Mouse (Mus musculus) stomach, adult 2 months (tissue): ENCODE measurements around the gene Gm13276. TPM values are rescaled to one million over a fixed set of nuclear protein-coding genes. Genes with fewer than 3 reads are reported as not detected.

Experiments used
- polyA plus RNA-seq: library from polyadenylated mRNA; depleted of rRNA; stranded (reverse); fragments of >200 nt; gene quantifications from 2 replicates; pipeline ENCODE4 v1.2.3, GENCODE M21; 2012; rRNA removed

Gene Gm13276
- polyA plus RNA-seq, result not detected in 2 replicates

DNA sequence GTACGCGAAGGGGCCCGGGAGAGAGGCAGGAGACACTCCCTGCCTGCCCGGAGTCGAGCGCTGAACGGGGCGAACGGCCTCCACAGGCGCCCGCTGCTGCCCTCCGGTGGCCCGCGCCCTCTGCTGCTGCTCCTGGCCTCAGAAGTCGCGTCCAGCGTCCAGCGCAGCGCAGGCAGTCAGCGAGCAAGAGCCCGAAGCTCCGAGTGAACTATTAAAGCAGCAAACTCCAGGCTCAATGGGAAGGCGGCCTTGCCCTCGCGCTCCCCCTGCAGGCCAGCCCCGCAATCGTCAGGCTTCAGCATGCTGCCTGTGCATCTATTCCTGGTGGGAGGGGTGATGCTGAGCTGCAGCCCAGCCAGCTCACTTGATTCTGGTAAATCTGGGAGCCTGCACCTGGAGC is at the start of gene Gm13276:
Gene Gm13276 (plus strand): TSS at position 301 of the 400 bp plus-strand sequence.

DNA sequence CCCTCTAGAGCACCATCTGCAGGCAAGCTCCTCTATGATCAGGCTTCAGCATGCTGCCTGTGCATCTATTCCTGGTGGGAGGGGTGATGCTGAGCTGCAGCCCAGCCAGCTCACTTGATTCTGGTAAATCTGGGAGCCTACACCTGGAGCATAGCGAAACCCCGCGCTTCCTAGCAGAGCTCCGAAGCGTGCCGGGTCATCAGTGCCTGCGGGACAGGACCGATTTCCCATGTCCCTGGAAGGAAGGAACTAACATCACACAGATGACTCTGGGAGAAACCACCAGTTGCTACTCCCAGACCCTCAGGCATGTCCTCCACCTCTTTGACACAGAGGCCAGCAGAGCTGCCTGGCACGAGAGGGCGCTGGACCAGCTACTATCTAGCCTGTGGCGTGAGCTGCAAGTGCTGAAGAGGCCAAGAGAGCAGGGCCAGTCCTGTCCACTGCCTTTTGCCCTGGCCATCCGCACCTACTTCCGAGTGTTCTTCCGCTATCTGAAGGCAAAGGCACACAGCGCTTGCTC is 30.6 kb upstream of the Gm13276 start, which contains the start of gene Gm13271:
Gene Gm13271 (plus strand): TSS at position 51 of the 523 bp plus-strand sequence.

DNA sequence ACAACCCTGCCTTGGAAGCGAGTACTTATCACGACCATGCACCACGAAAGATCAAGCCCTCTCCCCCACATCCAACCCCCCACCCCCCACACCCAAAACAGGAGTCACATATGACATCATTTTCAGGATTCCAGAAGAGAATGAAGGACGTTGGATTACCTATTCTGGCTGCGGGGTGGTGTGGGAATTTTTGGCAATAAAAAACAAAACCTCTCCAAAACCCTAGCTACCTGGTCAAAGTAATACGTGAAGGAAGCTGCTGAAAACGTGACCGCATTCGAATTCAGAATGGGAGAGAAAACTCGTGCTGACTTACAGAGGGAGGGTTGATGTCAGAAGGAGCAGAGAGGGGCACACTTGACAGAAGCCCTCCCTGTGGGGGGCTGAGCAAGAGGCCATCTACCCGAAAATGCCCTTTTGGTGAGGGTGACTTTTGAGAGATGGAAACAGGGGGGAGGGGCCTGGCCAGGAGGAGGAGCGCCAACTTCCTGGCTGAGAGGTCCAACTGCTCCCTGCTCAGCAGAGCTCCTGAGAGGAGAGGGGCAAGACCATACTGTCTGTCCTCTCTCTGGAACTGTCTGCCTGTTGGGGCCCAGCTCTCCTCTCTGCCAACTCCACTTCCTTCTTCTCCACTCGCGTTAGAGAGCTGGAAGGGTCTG is 25.8 kb upstream of the Gm13276 start, which contains the start of gene Gm13283:
Gene Gm13283 (plus strand): TSS at position 510 of the 659 bp plus-strand sequence.

DNA sequence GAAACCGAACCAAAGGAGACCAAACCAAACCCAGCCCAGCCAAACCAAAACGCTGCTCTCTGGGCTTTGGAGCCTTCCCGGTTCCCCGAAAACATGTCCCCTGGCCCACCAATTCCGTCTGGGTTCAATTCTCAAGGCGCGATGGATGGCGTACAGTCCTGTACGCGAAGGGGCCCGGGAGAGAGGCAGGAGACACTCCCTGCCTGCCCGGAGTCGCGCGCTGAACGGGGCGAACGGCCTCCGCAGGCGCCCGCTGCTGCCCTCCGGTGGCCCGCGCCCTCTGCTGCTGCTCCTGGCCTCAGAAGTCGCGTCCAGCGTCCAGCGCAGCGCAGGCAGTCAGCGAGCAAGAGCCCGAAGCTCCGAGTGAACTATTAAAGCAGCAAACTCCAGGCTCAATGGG is 12.0 kb upstream of the Gm13276 start, which contains the start of gene Gm13290:
Gene Gm13290 (plus strand): TSS at position 301 of the 400 bp plus-strand sequence.

DNA sequence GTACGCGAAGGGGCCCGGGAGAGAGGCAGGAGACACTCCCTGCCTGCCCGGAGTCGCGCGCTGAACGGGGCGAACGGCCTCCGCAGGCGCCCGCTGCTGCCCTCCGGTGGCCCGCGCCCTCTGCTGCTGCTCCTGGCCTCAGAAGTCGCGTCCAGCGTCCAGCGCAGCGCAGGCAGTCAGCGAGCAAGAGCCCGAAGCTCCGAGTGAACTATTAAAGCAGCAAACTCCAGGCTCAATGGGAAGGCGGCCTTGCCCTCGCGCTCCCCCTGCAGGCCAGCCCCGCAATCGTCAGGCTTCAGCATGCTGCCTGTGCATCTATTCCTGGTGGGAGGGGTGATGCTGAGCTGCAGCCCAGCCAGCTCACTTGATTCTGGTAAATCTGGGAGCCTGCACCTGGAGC is 8.9 kb upstream of the Gm13276 start, which contains the start of gene Gm13289:
Gene Gm13289 (plus strand): TSS at position 301 of the 400 bp plus-strand sequence.

DNA sequence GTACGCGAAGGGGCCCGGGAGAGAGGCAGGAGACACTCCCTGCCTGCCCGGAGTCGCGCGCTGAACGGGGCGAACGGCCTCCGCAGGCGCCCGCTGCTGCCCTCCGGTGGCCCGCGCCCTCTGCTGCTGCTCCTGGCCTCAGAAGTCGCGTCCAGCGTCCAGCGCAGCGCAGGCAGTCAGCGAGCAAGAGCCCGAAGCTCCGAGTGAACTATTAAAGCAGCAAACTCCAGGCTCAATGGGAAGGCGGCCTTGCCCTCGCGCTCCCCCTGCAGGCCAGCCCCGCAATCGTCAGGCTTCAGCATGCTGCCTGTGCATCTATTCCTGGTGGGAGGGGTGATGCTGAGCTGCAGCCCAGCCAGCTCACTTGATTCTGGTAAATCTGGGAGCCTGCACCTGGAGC is 6.0 kb upstream of the Gm13276 start, which contains the start of gene Gm13272:
Gene Gm13272 (plus strand): TSS at position 301 of the 400 bp plus-strand sequence.

DNA sequence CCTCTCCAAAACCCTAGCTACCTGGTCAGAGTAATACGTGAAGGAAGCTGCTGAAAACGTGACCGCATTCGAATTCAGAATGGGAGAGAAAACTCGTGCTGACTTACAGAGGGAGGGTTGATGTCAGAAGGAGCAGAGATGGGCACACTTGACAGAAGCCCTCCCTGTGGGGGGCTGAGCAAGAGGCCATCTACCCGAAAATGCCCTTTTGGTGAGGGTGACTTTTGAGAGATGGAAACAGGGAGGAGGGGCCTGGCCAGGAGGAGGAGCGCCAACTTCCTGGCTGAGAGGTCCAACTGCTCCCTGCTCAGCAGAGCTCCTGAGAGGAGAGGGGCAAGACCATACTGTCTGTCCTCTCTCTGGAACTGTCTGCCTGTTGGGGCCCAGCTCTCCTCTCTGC is 3.7 kb upstream of the Gm13276 start, which contains the start of gene Ifnz:
Gene Ifnz (plus strand): TSS at position 301 of the 400 bp plus-strand sequence.

DNA sequence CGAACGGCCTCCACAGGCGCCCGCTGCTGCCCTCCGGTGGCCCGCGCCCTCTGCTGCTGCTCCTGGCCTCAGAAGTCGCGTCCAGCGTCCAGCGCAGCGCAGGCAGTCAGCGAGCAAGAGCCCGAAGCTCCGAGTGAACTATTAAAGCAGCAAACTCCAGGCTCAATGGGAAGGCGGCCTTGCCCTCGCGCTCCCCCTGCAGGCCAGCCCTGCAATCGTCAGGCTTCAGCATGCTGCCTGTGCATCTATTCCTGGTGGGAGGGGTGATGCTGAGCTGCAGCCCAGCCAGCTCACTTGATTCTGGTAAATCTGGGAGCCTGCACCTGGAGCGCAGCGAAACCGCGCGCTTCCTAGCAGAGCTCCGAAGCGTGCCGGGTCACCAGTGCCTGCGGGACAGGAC is 2.9 kb downstream of the Gm13276 start, which contains the start of gene Gm13277:
Gene Gm13277 (plus strand): TSS at position 231 of the 400 bp plus-strand sequence.

DNA sequence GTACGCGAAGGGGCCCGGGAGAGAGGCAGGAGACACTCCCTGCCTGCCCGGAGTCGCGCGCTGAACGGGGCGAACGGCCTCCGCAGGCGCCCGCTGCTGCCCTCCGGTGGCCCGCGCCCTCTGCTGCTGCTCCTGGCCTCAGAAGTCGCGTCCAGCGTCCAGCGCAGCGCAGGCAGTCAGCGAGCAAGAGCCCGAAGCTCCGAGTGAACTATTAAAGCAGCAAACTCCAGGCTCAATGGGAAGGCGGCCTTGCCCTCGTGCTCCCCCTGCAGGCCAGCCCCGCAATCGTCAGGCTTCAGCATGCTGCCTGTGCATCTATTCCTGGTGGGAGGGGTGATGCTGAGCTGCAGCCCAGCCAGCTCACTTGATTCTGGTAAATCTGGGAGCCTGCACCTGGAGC is 5.7 kb downstream of the Gm13276 start, which contains the start of gene Gm13278:
Gene Gm13278 (plus strand): TSS at position 301 of the 400 bp plus-strand sequence.

DNA sequence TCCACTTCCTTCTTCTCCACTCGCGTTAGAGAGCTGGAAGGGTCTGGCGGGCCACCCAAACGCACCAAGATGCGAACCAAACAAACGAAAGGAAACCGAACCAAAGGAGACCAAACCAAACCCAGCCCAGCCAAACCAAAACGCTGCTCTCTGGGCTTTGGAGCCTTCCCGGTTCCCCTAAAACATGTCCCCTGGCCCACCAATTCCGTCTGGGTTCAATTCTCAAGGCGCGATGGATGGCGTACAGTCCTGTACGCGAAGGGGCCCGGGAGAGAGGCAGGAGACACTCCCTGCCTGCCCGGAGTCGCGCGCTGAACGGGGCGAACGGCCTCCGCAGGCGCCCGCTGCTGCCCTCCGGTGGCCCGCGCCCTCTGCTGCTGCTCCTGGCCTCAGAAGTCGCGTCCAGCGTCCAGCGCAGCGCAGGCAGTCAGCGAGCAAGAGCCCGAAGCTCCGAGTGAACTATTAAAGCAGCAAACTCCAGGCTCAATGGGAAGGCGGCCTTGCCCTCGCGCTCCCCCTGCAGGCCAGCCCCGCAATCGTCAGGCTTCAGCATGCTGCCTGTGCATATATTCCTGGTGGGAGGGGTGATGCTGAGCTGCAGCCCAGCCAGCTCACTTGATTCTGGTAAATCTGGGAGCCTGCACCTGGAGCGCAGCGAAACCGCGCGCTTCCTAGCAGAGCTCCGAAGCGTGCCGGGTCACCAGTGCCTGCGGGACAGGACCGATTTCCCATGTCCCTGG is 8.6 kb downstream of the Gm13276 start, which contains the start of gene Gm13275:
Gene Gm13275 (plus strand): TSS at position 552 of the 740 bp plus-strand sequence.

DNA sequence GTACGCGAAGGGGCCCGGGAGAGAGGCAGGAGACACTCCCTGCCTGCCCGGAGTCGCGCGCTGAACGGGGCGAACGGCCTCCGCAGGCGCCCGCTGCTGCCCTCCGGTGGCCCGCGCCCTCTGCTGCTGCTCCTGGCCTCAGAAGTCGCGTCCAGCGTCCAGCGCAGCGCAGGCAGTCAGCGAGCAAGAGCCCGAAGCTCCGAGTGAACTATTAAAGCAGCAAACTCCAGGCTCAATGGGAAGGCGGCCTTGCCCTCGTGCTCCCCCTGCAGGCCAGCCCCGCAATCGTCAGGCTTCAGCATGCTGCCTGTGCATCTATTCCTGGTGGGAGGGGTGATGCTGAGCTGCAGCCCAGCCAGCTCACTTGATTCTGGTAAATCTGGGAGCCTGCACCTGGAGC is 11.6 kb downstream of the Gm13276 start, which contains the start of gene Gm13279:
Gene Gm13279 (plus strand): TSS at position 301 of the 400 bp plus-strand sequence.

DNA sequence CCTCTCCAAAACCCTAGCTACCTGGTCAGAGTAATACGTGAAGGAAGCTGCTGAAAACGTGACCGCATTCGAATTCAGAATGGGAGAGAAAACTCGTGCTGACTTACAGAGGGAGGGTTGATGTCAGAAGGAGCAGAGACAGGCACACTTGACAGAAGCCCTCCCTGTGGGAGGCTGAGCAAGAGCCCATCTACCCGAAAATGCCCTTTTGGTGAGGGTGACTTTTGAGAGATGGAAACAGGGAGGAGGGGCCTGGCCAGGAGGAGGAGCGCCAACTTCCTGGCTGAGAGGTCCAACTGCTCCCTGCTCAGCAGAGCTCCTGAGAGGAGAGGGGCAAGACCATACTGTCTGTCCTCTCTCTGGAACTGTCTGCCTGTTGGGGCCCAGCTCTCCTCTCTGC is 13.9 kb downstream of the Gm13276 start, which contains the start of gene Gm13285:
Gene Gm13285 (plus strand): TSS at position 301 of the 400 bp plus-strand sequence.

DNA sequence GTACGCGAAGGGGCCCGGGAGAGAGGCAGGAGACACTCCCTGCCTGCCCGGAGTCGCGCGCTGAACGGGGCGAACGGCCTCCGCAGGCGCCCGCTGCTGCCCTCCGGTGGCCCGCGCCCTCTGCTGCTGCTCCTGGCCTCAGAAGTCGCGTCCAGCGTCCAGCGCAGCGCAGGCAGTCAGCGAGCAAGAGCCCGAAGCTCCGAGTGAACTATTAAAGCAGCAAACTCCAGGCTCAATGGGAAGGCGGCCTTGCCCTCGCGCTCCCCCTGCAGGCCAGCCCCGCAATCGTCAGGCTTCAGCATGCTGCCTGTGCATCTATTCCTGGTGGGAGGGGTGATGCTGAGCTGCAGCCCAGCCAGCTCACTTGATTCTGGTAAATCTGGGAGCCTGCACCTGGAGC is 17.4 kb downstream of the Gm13276 start, which contains the start of gene Gm13287:
Gene Gm13287 (plus strand): TSS at position 301 of the 400 bp plus-strand sequence.

DNA sequence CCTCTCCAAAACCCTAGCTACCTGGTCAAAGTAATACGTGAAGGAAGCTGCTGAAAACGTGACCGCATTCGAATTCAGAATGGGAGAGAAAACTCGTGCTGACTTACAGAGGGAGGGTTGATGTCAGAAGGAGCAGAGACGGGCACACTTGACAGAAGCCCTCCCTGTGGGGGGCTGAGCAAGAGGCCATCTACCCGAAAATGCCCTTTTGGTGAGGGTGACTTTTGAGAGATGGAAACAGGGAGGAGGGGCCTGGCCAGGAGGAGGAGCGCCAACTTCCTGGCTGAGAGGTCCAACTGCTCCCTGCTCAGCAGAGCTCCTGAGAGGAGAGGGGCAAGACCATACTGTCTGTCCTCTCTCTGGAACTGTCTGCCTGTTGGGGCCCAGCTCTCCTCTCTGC is 19.7 kb downstream of the Gm13276 start, which contains the start of gene Gm13288:
Gene Gm13288 (plus strand): TSS at position 301 of the 400 bp plus-strand sequence.

DNA sequence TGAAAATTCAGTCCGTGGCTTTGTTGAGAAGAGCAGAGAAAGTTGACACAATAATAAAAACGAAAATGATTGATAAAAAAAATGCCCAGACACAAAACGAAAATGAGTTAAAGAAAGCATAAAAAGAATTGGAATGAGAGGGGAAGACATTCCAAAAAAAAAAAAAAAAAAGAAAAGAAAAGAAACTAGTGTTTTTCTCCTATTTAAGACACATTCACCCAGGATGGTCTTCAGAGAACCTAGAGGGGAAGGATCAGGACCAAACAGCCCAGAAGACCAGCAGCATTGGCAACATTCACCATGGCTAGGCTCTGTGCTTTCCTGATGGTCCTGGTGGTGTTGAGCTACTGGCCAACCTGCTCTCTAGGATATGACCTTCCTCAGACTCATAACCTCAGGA is 30.4 kb downstream of the Gm13276 start, which contains the start of gene Ifna7:
Gene Ifna7 (plus strand): TSS at position 301 of the 400 bp plus-strand sequence.

DNA sequence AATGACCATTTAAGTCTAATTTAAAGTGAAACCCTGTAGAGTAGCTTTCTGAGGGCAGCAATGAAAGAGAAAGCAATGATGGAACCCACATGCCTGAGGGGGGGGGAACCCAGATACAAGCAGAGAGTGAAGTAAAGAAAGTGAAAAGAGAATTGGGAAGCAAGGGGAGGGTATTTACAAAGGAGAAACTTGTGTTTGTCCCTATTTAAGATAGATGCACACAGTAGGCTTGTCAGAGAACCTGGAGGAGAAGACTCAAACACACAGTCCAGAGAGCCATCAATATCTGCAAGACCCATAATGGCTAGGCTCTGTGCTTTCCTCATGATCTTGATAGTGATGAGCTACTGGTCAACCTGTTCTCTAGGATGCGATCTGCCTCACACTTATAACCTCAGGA is 34.1 kb downstream of the Gm13276 start, which contains the start of gene Ifna11:
Gene Ifna11 (plus strand): TSS at position 301 of the 400 bp plus-strand sequence.

DNA sequence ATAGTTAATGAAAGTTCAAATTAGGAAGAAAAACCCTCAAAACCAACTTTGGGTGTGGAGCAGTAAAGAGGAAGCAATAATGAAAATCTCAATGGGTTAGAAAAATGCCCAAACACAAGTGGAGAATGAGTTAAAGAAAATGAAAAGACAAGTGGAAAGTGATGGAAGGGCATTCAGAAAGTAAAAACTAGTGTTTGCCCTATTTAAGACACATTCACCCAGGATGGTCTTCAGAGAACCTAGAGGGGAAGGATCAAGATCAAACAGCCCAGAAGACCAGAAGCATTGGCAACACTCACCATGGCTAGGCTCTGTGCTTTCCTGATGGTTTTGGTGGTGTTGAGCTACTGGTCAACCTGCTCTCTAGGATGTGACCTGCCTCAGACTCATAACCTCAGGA is 41.6 kb downstream of the Gm13276 start, which contains the start of gene Ifna6:
Gene Ifna6 (plus strand): TSS at position 301 of the 400 bp plus-strand sequence.

DNA sequence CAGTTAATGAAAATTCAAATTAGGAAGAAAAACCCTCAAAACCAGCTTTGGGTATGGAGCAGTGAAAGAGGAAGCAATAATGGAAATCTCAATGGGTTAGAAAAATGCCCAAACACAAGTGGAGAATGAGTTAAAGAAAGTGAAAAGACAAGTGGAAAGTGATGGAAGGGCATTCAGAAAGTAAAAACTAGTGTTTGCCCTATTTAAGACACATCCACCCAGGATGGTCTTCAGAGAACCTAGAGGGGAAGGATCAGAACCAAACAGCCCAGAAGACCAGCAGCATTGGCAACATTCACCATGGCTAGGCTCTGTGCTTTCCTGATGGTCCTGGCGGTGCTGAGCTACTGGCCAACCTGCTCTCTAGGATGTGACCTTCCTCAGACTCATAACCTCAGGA is 49.7 kb downstream of the Gm13276 start, which contains the start of gene Ifna5:
Gene Ifna5 (plus strand): TSS at position 301 of the 400 bp plus-strand sequence.

